Mouse (Mus musculus): ENCODE measurements around the gene Rnf144b. TPM values are rescaled to one million over a fixed set of nuclear protein-coding genes. Genes with fewer than 3 reads are reported as not detected.

Gene Rnf144b
- polyA plus RNA-seq, 1 experiment from 2014 or later, result 0.91 TPM

- DNase-seq (ENCODE audit: low spot score) (no peak), ATAC-seq (ENCODE audit: insufficient number of reproducible peaks, low FRiP score, low TSS enrichment, low read depth) (no peak)
- Histone ChIP-seq H3K4me3 (ENCODE audit: low read depth, low read length) (no peak overlapping the region), H3K9me3 (ENCODE audit: control insufficient read depth, low read length) (no peaks in the 10 kb centered on the region), H3K27me3 (ENCODE audit: control insufficient read depth, insufficient read depth, low read length) (no peaks in the 10 kb centered on the region), H3K4me2 (ENCODE audit: low read depth, severe bottlenecking) (no peak overlapping the region), H3K4me1 (ENCODE audit: control insufficient read depth, insufficient read depth, low read length) (no peaks in the 10 kb centered on the region), H3K36me3 (ENCODE audit: control insufficient read depth, insufficient read depth, low read length) (no peaks in the 10 kb centered on the region), H3K27ac (replicated peaks; ENCODE audit: low read depth, low read length) (no peak overlapping the region), H3K9ac (ENCODE audit: low read length) (no peak overlapping the region)
- 89% methylated on average over 8 of the region's 8 CpGs for WGBS
Measured at GRCm38 (mm10) chr13:47133058-47133457, 10.6 kb downstream of the Rnf144b start.

- H3K9ac ChIP-seq (ENCODE audit: low read length), result no peak overlapping the region
- DNase-seq (ENCODE audit: low spot score) (no peak), ATAC-seq (ENCODE audit: insufficient number of reproducible peaks, low FRiP score, low TSS enrichment, low read depth) (no peak)
- no peaks in the 10 kb centered on the region for H3K4me1 ChIP-seq (ENCODE audit: control insufficient read depth, insufficient read depth, low read length)
- no peaks in the 10 kb centered on the region for H3K27me3 ChIP-seq (ENCODE audit: control insufficient read depth, insufficient read depth, low read length)
- H3K4me3 ChIP-seq (ENCODE audit: low read depth, low read length), result no peak overlapping the region
- H3K9me3 ChIP-seq (ENCODE audit: control insufficient read depth, low read length), result no peaks in the 10 kb centered on the region
- H3K36me3 ChIP-seq (ENCODE audit: control insufficient read depth, insufficient read depth, low read length), result no peaks in the 10 kb centered on the region
- no peak overlapping the region for H3K27ac ChIP-seq (replicated peaks; ENCODE audit: low read depth, low read length)
- H3K4me2 ChIP-seq (ENCODE audit: low read depth, severe bottlenecking), result no peak overlapping the region
- WGBS, result 93% methylated on average over 7 of the region's 7 CpGs
Measured at GRCm38 (mm10) chr13:47134836-47135235, 12.4 kb downstream of the Rnf144b start.

GRCm38 (mm10) chr13:47135741-47136140 is 13.3 kb downstream of the Rnf144b start:
- no peak overlapping the region for H3K9ac ChIP-seq (ENCODE audit: low read length)
- H3K36me3 ChIP-seq (ENCODE audit: control insufficient read depth, insufficient read depth, low read length), result no peaks in the 10 kb centered on the region
- H3K27me3 ChIP-seq (ENCODE audit: control insufficient read depth, insufficient read depth, low read length), result no peaks in the 10 kb centered on the region
- no peaks in the 10 kb centered on the region for H3K4me1 ChIP-seq (ENCODE audit: control insufficient read depth, insufficient read depth, low read length)
- no peak overlapping the region; the same call in 1 of the 2 replicates for H3K27ac ChIP-seq (replicated peaks; ENCODE audit: low read depth, low read length)
- no peak overlapping the region for H3K4me3 ChIP-seq (ENCODE audit: low read depth, low read length)
- H3K4me2 ChIP-seq (ENCODE audit: low read depth, severe bottlenecking), result no peak overlapping the region
- 82% methylated on average over 7 of the region's 7 CpGs for WGBS
- no peaks in the 10 kb centered on the region for H3K9me3 ChIP-seq (ENCODE audit: control insufficient read depth, low read length)
- no peak for DNase-seq (ENCODE audit: low spot score)
- no peak for ATAC-seq (ENCODE audit: insufficient number of reproducible peaks, low FRiP score, low TSS enrichment, low read depth)

GRCm38 (mm10) chr13:47142764-47143163 is 20.3 kb downstream of the Rnf144b start:
- DNase-seq (ENCODE audit: low spot score) (no peak), ATAC-seq (ENCODE audit: insufficient number of reproducible peaks, low FRiP score, low TSS enrichment, low read depth) (no peak)
- Histone ChIP-seq H3K9me3 (ENCODE audit: control insufficient read depth, low read length) (no peaks in the 10 kb centered on the region), H3K4me1 (ENCODE audit: control insufficient read depth, insufficient read depth, low read length) (no peaks in the 10 kb centered on the region), H3K36me3 (ENCODE audit: control insufficient read depth, insufficient read depth, low read length) (no peaks in the 10 kb centered on the region), H3K27me3 (ENCODE audit: control insufficient read depth, insufficient read depth, low read length) (no peaks in the 10 kb centered on the region), H3K4me3 (ENCODE audit: low read depth, low read length) (no peak overlapping the region), H3K4me2 (ENCODE audit: low read depth, severe bottlenecking) (no peak overlapping the region), H3K27ac (replicated peaks; ENCODE audit: low read depth, low read length) (no peak overlapping the region), H3K9ac (ENCODE audit: low read length) (no peak overlapping the region)
- WGBS, result 87% methylated on average over 6 of the region's 6 CpGs

- Histone ChIP-seq H3K36me3 (ENCODE audit: control insufficient read depth, insufficient read depth, low read length) (no peaks in the 10 kb centered on the region), H3K27me3 (ENCODE audit: control insufficient read depth, insufficient read depth, low read length) (no peaks in the 10 kb centered on the region), H3K9ac (ENCODE audit: low read length) (no peak overlapping the region), H3K9me3 (ENCODE audit: control insufficient read depth, low read length) (no peaks in the 10 kb centered on the region), H3K27ac (replicated peaks; ENCODE audit: low read depth, low read length) (0 out of 2 replicates have a peak overlapping the region, but pooled peaks have one; percentile 26), H3K4me1 (ENCODE audit: control insufficient read depth, insufficient read depth, low read length) (no peaks in the 10 kb centered on the region), H3K4me3 (ENCODE audit: low read depth, low read length) (no peak overlapping the region), H3K4me2 (ENCODE audit: low read depth, severe bottlenecking) (no peak overlapping the region)
- DNase-seq (ENCODE audit: low spot score) (no peak), ATAC-seq (ENCODE audit: insufficient number of reproducible peaks, low FRiP score, low TSS enrichment, low read depth) (no peak)
- 65% methylated on average over 9 of the region's 9 CpGs for WGBS
Measured at GRCm38 (mm10) chr13:47145939-47146338, 23.5 kb downstream of the Rnf144b start.

GRCm38 (mm10) chr13:47146388-47146787 is 23.9 kb downstream of the Rnf144b start:
- 77% methylated on average over 7 of the region's 7 CpGs for WGBS
- H3K27me3 ChIP-seq (ENCODE audit: control insufficient read depth, insufficient read depth, low read length), result no peaks in the 10 kb centered on the region
- no peak overlapping the region for H3K27ac ChIP-seq (replicated peaks; ENCODE audit: low read depth, low read length)
- H3K4me2 ChIP-seq (ENCODE audit: low read depth, severe bottlenecking), result no peak overlapping the region
- H3K4me3 ChIP-seq (ENCODE audit: low read depth, low read length), result no peak overlapping the region
- DNase-seq (ENCODE audit: low spot score) (no peak), ATAC-seq (ENCODE audit: insufficient number of reproducible peaks, low FRiP score, low TSS enrichment, low read depth) (no peak)
- no peak overlapping the region for H3K9ac ChIP-seq (ENCODE audit: low read length)
- no peaks in the 10 kb centered on the region for H3K4me1 ChIP-seq (ENCODE audit: control insufficient read depth, insufficient read depth, low read length)
- no peaks in the 10 kb centered on the region for H3K36me3 ChIP-seq (ENCODE audit: control insufficient read depth, insufficient read depth, low read length)
- no peaks in the 10 kb centered on the region for H3K9me3 ChIP-seq (ENCODE audit: control insufficient read depth, low read length)

GRCm38 (mm10) chr13:47148573-47148972 is 26.1 kb downstream of the Rnf144b start:
- WGBS, result 63% methylated on average over 11 of the region's 11 CpGs

GRCm38 (mm10) chr13:47149993-47150392 is 27.5 kb downstream of the Rnf144b start:
- 0 out of 2 replicates have a peak, but pooled peaks cover 5% of the 10 kb centered on the region for H3K4me1 ChIP-seq (ENCODE audit: control insufficient read depth, insufficient read depth, low read length)
- WGBS, result 90% methylated on average over 10 of the region's 10 CpGs
- no peak for DNase-seq (ENCODE audit: low spot score)
- no peak overlapping the region for H3K9ac ChIP-seq (ENCODE audit: low read length)
- H3K27ac ChIP-seq (replicated peaks; ENCODE audit: low read depth, low read length), result no peak overlapping the region
- H3K4me3 ChIP-seq (ENCODE audit: low read depth, low read length), result no peak overlapping the region
- H3K4me2 ChIP-seq (ENCODE audit: low read depth, severe bottlenecking), result no peak overlapping the region
- no peaks in the 10 kb centered on the region for H3K27me3 ChIP-seq (ENCODE audit: control insufficient read depth, insufficient read depth, low read length)
- no peaks in the 10 kb centered on the region for H3K36me3 ChIP-seq (ENCODE audit: control insufficient read depth, insufficient read depth, low read length)
- ATAC-seq (ENCODE audit: insufficient number of reproducible peaks, low FRiP score, low TSS enrichment, low read depth), result no peak
- H3K9me3 ChIP-seq (ENCODE audit: control insufficient read depth, low read length), result no peaks in the 10 kb centered on the region

More at GRCm38 (mm10) chr13:47148573-47148972, 26.1 kb downstream of the Rnf144b start:
- ATAC-seq (ENCODE audit: insufficient number of reproducible peaks, low FRiP score, low TSS enrichment, low read depth) (no peak), DNase-seq (ENCODE audit: low spot score) (no peak)
- Histone ChIP-seq H3K27me3 (ENCODE audit: control insufficient read depth, insufficient read depth, low read length) (no peaks in the 10 kb centered on the region), H3K36me3 (ENCODE audit: control insufficient read depth, insufficient read depth, low read length) (no peaks in the 10 kb centered on the region), H3K9me3 (ENCODE audit: control insufficient read depth, low read length) (no peaks in the 10 kb centered on the region), H3K4me2 (ENCODE audit: low read depth, severe bottlenecking) (peak overlapping the region; percentile 13; the same call in 1 of the 2 replicates), H3K4me1 (ENCODE audit: control insufficient read depth, insufficient read depth, low read length) (0 out of 2 replicates have a peak, but pooled peaks cover 5% of the 10 kb centered on the region), H3K9ac (ENCODE audit: low read length) (no peak overlapping the region), H3K27ac (replicated peaks; ENCODE audit: low read depth, low read length) (no peak overlapping the region), H3K4me3 (ENCODE audit: low read depth, low read length) (no peak overlapping the region)

- Histone ChIP-seq H3K27me3 (ENCODE audit: control insufficient read depth, insufficient read depth, low read length) (no peaks in the 10 kb centered on the region), H3K9ac (ENCODE audit: low read length) (no peak overlapping the region), H3K4me3 (ENCODE audit: low read depth, low read length) (no peak overlapping the region), H3K36me3 (ENCODE audit: control insufficient read depth, insufficient read depth, low read length) (no peaks in the 10 kb centered on the region), H3K4me2 (ENCODE audit: low read depth, severe bottlenecking) (no peak overlapping the region), H3K9me3 (ENCODE audit: control insufficient read depth, low read length) (no peaks in the 10 kb centered on the region), H3K27ac (replicated peaks; ENCODE audit: low read depth, low read length) (no peak overlapping the region), H3K4me1 (ENCODE audit: control insufficient read depth, insufficient read depth, low read length) (0 out of 2 replicates have a peak, but pooled peaks cover 5% of the 10 kb centered on the region)
- ATAC-seq (ENCODE audit: insufficient number of reproducible peaks, low FRiP score, low TSS enrichment, low read depth), result no peak
- DNase-seq (ENCODE audit: low spot score), result no peak
- WGBS, result 94% methylated on average over 14 of the region's 14 CpGs
Measured at GRCm38 (mm10) chr13:47151060-47151459, 28.6 kb downstream of the Rnf144b start.

All from limb, embryonic 11.5 days (tissue).